Mouse (Mus musculus): ENCODE measurements around the gene Etv6. TPM values are rescaled to one million over a fixed set of nuclear protein-coding genes. Genes with fewer than 3 reads are reported as not detected.

Etv6 gene
- total RNA-seq, 2 experiments from 2014 or later = 47.8 TPM

DNA sequence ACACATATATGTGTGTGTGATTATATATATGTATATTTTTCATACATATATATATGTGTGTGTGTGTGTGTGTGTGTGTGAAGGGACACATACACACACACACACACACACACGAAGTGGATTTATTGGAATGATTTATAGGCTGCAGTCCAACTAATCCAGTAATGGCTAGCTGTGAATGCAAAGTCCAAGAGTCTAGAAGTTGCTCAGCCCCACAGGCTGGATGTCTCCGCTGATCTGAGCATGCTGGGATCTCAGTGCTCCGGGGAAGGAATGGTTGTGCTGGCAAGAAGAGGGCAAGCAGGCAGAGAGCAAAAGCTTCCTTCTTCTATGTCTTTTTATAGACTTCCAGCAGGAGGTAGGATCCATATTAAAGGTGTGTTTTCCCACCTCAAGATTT is 103.9 kb downstream of the Etv6 start:
- no peak for DNase-seq (ENCODE audit: low spot score in 2 of 2)

DNA sequence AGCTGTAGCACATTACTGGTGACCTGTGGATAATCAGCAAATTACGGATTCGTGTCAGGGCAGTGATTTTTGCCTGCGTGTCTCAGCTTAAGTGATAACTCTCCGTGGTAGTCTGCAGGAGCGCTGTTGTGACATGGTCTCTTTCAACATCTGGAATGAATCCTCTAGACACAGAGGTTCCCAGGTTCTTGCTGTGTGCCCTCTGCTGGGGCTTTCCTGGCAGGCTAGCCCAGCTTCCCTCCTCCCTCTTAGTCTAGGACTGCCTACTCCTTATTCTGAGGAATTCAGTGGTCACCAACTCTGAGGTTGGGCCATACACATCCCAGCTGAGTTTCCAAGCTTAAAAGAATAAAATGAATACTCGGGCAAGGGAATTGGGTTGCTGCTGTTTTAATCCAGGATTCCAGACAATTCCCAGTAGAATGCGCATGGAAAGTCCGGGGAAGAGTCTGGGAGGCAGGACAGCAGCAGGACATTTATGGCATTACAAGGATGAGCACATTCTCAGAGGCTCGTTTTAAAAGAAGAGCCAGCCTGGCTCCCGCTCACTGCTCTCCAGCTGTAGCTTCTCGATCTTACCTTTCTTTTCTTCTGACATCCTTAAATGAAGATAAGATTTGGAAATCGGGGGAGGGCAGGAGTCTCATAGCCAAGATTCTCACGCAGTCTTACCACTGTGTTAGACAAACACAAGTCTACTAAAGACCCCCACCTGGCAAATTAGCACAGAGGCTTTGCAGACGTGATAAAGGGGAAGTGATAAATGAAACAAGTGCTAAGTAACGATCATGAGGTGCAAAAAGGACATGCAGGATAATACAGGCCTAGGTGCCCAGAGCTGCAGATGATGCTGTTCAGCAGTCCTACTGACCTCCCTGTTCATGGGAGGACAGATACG is 105.5 kb downstream of the Etv6 start:
- no peak for DNase-seq (ENCODE audit: low spot score in 2 of 2)

DNA sequence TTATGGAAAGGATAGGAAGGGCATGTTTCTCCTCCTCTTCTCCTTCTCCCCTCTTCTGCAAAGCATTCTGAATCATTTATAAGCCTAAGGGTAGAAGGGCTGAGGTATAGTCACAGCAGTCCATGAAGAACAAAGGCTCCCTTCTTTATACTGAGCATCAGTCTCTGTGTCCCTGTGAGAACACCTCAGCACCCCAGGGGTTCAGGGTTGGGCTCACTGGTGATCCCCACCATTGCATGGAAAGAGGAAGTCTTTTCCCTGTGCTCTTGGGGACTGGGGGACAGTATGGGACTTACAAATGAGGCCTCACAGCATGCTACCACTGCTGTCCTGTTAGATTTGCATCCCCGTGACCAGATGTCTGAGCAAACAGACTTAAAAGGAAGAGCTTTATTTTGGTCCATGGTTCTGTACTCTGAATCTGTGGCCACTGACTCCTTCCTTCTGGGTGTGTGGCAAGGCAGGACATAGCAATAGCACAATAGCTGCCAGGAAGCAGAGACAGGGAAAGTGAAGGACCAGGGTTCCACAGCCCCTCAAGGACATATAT is 106.2 kb downstream of the Etv6 start:
- no peak for DNase-seq (ENCODE audit: low spot score in 2 of 2)

DNA sequence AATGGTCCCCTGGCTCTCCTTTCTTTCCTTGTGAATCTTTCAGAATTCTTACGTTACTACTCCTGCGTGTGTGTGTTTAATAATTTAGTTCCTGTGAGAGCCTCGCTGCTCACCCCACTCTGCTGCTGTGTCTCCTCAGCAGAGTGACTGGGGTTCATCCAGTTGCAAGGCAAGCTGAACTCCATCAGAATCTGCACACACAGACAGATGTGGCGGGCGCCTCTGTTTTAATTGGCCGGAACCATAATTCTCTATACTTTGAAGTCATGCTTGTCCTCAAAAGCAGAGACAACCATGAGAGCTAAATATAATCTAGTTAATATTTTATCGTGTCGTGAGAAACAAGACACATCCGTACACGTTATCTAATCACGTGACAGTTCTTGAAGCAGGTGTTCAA is 107.2 kb downstream of the Etv6 start:
- no peak for DNase-seq (ENCODE audit: low spot score in 2 of 2)

DNA sequence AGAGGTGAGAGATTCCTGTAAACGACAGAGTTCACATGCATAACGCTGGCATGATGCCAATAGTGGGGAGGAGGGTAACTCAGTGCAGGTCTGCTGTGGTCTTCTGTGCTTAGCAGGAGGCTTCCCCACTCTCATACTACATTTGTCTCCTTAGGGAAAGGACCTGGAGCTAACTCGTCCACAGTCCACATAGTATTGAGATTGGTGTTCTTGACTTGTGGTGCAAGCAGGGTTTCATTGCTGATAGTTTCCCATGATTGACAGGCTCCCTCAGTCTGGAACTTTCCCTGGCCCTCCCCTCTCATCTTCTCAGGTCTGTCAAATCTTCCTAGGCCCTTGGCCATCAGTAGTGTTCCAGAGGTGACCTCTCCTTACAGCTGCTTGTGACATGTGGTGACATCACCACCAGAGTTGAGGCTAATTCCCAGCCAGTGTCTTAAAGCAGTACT is 108.2 kb downstream of the Etv6 start:
- no peak for DNase-seq (ENCODE audit: low spot score in 2 of 2)

DNA sequence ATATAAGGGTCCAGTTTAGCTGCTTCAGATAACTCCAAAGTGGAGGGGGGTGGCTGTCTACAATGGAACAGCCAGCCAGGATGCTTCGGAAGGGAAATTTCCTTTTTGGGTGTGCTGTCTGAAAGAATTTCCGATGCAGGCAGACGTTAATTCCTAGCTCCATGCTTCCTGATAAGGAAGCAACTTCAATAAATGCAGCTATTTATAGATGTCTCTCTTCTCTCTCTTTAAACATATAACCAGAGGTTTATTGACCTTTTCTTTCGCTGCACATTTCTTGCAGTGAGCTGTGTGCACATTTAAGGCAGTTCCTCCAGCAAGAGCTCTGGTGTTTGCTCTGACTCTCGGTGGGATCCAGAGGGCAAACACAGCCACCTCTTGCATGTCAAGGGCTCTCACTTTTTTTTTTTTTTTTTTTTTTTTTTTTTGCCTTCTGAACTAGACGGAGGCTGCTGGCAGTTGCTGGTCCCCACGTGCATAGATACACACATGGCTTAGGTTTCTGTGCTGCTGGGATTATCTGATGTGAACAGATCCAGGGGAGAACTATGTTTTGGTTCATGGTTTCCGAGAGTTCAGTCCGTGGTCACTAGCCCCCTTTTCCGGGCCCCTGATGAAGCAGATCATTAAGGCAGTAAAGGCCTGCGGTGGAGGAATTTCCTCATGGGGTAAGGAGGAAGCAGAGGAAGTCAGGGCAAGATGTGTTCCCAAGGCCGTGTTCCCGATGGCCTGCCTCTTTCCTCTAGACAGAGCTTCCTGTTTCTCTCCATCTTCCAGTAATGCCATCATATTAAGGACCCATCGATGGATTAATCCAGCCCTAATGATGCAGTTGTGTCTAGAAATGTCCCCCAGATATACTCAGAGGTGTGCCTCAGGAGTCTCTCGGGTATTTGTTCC is 109.0 kb downstream of the Etv6 start:
- no peak for DNase-seq (ENCODE audit: low spot score in 2 of 2)

DNA sequence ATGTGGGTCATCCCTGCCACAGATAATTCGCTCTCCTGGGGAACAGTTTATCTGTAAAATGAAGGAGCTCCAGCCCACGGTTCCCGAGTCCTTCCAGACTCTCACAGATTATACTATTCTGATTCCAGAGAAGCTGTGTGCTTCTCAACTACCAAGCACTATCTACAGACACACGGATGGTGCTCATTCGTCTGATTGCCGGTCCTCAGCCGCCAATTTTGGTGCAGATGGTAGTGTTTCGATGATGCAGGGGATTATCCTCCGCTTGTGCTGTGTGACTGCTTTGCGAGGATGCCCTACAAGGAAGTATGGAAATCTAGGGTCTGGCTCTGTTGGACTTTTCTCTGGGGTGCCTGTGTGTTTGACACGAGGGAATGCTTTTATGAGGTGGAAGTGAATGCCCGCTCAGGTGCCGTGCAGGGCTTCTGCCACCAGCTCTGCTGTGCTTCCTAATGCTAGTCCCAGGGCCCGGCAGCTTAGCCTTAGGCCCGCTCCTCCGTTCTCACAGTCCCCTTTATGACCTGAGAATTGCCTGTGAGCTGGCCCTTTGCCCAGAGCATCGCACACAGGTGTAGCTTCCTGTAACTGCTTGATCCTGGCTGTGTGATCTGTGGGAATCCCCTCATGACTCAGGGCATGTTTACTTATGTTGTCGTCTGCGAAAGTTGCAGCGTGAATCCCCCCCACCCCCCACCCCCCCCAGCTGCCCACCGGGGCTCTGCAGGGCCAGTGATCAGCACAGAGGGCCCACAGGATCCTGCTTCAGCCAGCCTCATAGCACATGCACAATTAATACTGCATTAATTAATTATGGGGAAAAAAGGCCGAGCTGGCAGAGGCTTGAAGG is 112.3 kb downstream of the Etv6 start:
- no peak for DNase-seq (ENCODE audit: low spot score in 2 of 2)

DNA sequence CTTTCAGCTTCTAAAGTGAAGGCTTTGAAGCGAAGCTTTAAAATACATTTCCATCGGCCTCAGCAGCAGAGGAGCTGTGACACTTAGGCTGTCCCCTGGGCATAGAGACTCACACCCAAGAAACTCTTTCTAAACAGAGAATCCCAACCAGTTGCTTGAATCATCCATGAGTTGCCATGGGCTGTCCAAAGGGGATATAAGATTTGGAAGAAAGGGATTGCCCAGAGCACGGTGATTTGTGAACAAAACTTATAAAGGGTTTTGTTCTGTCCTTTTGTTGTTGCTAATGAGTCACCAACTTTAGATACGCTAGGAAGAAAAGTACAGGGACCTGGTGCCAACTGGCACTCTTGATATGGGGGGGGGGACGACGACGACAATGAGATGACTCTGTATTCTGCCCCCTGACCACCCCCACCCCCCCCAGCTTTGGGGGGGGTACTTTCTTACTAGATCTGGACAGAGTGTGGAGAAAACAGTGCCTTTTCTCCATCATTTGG is 113.0 kb downstream of the Etv6 start:
- DNase-seq (ENCODE audit: low spot score in 2 of 2) = no peak

DNA sequence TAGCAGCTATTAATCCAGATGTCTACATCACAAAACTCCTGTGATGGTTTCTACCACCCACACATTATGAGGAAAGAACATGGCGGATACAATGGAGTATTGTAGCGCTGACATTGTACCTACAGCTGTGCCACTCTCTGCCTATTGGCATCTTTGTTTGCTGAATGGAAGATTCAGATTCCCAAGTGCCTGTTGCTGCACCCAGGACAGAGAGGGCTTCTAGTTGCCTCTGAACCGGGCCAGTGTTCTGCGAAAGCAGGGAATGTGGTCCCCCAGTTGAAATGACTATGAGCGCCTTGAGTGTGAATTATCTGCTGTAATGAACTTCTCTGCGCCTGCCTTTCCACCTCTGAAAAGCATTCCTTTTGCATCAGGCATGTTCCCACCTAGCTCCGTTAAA is 114.1 kb downstream of the Etv6 start:
- no peak for DNase-seq (ENCODE audit: low spot score in 2 of 2)

DNA sequence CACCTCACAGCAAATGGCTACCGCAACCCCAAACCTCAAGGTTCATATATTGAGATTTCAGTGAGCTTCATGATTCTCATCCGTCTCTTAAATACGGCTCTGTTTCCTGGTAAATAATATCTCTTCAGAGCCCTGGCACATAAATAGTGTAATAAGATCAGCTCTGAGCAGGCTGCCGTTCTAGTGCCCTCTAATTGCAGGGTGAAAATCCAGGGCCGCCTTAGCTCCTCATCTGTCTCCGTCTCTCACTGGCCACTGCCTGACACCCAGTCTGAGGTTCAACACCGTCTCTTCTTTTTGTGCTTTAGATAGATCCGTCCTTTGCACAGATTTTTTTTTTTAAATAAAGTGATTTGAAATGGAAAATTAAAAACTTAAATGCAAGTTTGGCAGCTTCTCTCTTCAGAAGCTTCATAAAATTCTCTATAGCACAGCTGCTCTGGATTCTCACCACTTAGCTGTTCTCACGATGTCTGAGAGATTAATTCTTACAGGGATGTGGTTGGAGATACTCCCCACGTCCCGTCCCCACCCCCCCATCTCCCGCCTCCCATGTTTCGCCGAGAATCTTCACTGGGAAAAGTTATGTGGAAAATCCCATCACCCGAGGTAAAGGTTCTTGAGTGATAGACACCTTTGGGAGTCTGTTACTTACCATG is 115.7 kb downstream of the Etv6 start:
- DNase-seq (ENCODE audit: low spot score in 2 of 2) = no peak

DNA sequence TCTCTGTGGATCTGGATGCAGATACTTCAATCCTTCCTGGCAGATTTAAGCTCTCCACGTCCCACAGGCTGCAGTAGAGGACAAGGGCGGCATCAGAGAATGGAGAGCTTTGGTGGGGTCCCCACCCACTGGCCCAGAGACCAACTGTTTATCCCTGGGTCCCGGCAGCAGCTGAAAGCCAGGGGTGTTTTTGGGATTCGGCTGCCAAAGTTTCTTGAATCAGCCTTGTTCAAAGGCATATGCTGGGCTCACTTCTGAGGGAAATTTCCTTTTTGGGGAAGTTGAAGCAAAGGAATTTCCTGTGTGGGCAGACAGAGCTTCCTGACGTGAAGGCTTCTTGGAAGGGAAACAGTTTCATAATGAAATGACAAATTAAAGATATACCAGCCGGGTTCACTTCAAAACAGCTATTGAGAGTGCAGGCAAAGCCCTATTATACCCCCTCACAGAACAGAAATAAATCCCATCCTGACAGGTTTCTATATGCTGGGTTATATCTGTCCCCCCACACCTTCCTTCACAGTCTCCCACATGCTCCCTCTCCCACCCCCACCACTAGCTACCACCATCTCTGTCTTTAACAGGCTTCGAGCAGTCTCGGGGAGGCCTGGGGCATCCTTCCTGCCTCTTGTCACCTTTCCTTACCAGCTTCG is 116.5 kb downstream of the Etv6 start:
- DNase-seq (ENCODE audit: low spot score in 2 of 2) = no peak

DNA sequence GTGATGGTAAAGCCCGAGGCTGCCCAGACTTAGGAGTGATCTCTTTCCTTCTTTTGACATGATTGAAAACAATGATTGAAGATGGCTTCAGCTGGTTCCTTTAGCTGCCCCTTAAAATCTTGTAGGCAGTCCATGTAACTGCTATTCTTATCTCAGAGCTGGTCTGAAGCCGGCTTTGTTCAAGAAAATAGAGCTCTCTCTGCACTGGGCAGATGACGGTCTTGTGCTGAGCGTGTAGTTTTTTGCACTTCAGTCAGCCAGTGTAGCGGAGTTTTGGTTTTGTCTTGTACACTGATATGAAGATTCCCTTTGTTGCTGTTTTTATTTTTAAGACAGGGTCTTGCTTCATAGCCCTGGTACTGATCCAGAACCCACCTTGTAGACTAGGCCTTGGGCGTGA is 117.0 kb downstream of the Etv6 start:
- no peak for DNase-seq (ENCODE audit: low spot score in 2 of 2)

DNA sequence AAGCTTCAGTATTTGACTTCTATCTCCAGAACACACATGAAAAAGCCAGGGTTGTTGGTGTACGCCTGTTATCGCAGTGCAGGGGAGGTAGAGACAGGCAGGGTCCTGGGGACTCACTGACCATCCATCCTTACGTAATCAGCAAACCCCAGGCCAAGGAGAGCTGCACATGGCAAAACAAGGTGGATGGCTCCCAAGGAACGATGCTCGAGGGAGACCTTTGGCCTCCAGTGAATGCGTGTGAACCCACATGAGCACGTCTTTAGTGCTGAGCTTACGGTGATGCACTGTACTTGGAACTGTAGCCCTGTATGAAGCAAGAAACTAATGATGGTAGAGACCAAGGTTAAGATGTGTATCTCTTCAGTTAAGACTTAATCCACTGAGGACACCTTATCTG is 119.2 kb downstream of the Etv6 start:
- DNase-seq (ENCODE audit: low spot score in 2 of 2) = no peak

DNA sequence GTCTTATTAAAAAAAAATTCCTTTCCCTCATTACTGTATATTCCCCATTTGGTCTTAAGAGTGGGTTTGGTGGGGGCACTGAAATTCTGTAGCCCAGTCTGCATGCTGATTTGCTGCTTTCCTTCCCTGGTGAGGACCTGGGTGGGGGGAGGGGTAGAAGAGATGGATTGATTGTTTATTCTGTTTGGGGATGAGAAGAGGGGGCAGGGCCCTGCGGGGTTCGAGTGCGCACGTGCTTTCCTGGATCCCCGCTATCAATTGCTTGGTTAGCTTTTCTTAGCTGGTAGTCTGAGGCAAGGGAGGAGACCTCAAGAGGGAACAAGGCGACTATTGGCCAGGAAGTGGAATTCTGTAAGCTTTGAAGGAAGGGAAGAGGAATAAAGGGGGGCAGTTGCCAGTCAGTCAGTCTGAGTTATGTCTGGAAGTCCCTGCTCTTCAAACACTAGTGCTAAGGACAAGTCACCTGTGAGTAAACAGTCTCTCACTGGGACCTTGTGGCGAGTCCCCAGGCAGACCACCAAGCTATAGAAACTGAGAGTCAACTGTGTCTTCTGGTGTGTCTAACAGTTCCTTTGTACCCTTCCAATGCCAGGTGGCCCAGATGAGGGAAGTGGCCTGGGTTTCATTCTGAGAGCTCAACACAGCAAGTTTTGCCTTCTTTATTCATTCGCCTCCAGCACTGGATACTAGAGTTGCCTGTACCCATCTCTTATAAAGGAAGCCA is 120.6 kb downstream of the Etv6 start:
- DNase-seq (ENCODE audit: low spot score in 2 of 2) = no peak

DNA sequence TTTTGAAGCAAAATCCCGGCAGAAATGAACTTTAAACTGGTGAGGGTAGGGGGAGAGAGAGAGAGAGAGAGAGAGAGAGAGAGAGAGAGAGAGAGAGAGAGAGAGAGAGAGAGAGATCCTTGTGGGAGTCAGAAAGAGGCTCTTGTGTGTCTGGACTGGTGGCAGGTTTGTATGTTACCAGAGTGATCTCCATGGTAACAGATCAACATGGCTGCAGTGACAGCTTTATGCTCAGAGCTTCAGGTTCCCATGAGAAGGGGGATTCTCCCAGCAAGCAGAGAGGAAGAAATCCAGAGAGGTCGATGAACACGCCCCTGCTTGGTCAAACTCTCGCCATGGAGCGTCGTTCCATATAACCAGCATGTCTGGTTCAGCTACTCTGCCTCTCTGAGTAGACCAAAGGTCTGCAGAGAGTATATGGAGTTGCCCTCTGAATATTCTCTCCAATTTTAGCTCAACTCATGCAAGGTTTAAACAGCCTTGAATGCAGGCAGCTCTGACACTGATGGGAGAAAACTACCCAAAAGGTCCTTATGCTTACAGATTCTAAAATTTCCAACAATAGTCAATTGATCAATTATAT is 122.1 kb downstream of the Etv6 start:
- no peak for DNase-seq (ENCODE audit: low spot score in 2 of 2)

DNA sequence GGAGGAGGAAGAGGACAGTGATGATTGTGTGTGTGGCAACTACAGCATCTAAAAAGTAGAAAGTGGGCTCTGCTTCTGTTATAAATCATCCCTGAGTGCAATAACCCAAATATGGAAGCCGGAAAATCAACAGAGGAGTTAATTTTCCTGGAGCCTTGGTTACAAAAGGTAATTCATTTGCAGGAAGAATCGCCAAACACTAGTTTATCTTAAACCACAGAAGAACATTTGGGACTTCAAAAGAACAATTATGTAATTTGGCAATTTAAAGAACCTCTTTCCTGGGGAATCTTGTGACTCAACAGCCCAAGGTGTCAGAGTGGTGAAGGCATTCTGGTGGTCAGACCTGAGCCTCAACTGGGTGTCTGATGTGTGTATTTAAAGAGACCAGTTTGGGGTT is 122.7 kb downstream of the Etv6 start:
- no peak for DNase-seq (ENCODE audit: low spot score in 2 of 2)

DNA sequence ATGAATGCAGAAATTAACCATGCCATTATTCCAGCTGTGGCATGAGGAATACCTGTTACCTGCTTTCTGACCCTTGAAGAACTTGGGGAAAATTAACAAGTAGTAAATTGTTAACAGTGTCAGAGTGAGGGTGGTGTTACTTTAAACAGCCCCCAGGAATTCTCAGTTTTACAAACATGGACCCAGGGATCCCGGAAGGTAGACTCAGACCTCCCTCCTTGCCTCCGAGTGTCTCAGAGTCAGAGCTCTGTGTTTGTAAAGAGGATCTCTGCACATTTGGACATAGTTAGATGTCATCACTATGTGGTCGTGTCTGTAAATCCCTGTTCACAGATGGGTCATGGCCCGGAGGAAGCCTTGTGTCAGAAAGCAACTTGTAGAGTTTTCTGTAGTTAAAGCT is 124.2 kb downstream of the Etv6 start:
- no peak for DNase-seq (ENCODE audit: low spot score in 2 of 2)

DNA sequence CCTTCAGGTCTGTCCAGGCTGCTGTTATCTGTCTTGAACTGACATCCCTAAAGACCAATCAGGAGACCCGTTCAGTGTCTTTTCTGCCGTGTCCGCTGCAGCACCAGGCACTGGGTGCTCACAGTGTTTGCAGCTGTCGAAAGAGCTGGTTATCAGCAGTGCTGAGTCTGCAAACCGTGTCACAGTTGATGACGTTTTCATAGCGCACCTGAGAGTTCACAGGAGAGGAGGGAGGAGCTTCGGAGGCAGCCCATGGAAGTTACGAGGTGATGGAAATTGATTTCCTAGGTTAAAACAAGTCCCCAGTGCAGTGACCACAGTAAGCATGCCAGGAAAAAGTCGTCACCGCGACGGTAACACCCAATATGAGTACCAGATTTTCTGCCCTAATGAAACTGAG is 125.5 kb downstream of the Etv6 start:
- no peak for DNase-seq (ENCODE audit: low spot score in 2 of 2)

DNA sequence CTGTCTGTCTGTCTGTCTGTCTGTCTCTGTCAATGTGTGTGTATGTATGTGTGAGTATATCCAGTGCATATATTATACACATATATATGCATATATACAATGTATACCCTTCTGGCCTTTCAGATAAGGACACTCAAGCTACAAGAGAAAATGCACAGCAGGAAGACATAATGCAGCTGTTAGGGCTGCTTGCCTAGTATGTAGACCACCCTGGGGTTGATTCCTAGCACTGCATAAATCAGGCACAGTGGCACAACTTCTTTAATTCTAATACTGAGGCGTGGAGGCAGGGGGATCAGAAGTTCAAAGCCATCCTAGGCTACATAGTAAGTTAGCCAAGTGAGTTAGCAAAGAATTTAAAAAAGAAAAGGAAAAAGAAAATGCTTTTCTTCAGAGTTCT is 127.8 kb downstream of the Etv6 start:
- DNase-seq (ENCODE audit: low spot score in 2 of 2) = no peak
